Mouse (Mus musculus) neural tube, embryonic 13.5 days (tissue): Measurements from ENCODE around the gene Pamr1. TPM values are rescaled to one million over a fixed set of nuclear protein-coding genes. Genes with fewer than 3 reads are reported as not detected.

Experiments used
- ATAC-seq: fragments of 200-750 bp; cut with Nextera tagmentation; 2 replicates; pipeline ENCODE4 v1.8.0; 2017; ENCODE audit warnings: low read depth, mild to moderate bottlenecking, moderate TSS enrichment, moderate library complexity
- H3K27ac ChIP-seq: fragments of 300-500 bp; sonication (generic); replicated peaks from 2 replicates; pipeline ENCODE4 v1.5.1; 2015; ENCODE audit warnings: moderate library complexity, mild to moderate bottlenecking, inconsistent platforms
- H3K27me3 ChIP-seq: fragments of 300-500 bp; sonication (generic); 2 replicates; pipeline ENCODE4 v1.6.1; 2015; ENCODE audit warnings: mild to moderate bottlenecking, inconsistent platforms
- H3K36me3 ChIP-seq: fragments of 300-500 bp; sonication (generic); 2 replicates; pipeline ENCODE4 v1.6.1; 2015; ENCODE audit warnings: mild to moderate bottlenecking, inconsistent platforms
- H3K4me1 ChIP-seq: fragments of 300-500 bp; sonication (generic); replicated peaks from 2 replicates; pipeline ENCODE4 v1.6.1; 2015; ENCODE audit warnings: inconsistent platforms
- H3K4me2 ChIP-seq: fragments of 300-500 bp; sonication (generic); 2 replicates; pipeline ENCODE4 v1.6.1; 2015; ENCODE audit warnings: inconsistent platforms, mild to moderate bottlenecking, moderate library complexity
- H3K4me3 ChIP-seq: fragments of 300-500 bp; sonication (generic); 2 replicates; pipeline ENCODE4 v1.5.1; 2015; ENCODE audit warnings: mild to moderate bottlenecking, inconsistent platforms
- H3K9ac ChIP-seq: fragments of 300-500 bp; sonication (generic); 2 replicates; pipeline ENCODE4 v1.6.1; 2015; ENCODE audit warnings: moderate library complexity, mild to moderate bottlenecking, inconsistent platforms
- H3K9me3 ChIP-seq: fragments of 300-500 bp; sonication (generic); 2 replicates; pipeline ENCODE4 v1.6.1; 2016; ENCODE audit warnings: inconsistent platforms
- WGBS: fragments of 180-500 bp; shearing (Covaris S2); methylation state at CpG from one replicate; pipeline ENCODE4 v1.1.7; 2015; 5-methylcytosine and 5-hydroxymethylcytosine counted together
- polyA plus RNA-seq: library from polyadenylated mRNA; unstranded; fragments of >200 nt; fragmentation: Nextera tagmentation; extraction: Ambion mirVana; gene quantifications from 2 replicates; pipeline ENCODE4 v1.2.1, GENCODE M21; 2015

Gene Pamr1
- polyA plus RNA-seq, 1 experiment from 2014 or later: 6.3 TPM

DNA sequence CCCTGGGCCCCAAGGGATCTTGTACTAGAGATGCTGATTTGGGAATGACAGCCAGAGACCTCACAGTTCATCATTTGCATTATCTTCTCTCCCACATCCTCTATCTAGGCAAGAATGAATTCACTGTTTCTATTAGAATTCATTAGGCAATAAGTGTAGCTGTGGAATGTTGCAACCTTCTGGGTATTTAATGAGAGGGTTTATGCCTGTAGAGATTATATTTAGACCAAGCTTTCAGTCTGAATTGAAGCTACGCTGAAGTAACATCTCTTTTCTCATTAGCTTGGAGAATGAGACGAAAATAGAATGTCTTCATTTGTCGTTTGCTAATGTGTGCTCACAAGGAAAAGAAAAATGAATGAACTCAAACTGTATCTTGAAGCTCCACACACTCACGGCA is 100.5 kb downstream of the Pamr1 start:
- H3K4me2 ChIP-seq: no peak overlapping the region
- no peaks in the 10 kb centered on the region for H3K27me3 ChIP-seq
- H3K27ac ChIP-seq: no peak overlapping the region
- H3K4me1 ChIP-seq: peaks cover 5% of the 10 kb centered on the region; the same call in 1 of the 2 replicates
- no peaks in the 10 kb centered on the region for H3K9me3 ChIP-seq
- H3K36me3 ChIP-seq: no peaks in the 10 kb centered on the region
- no peak overlapping the region for H3K9ac ChIP-seq
- no peak for ATAC-seq
- no peak overlapping the region for H3K4me3 ChIP-seq
- 85% methylated on average over 4 of the region's 4 CpGs for WGBS

GRCm38 (mm10) chr2:102655966-102656725 is 106.3 kb downstream of the Pamr1 start:
- Histone ChIP-seq H3K4me3 (no peak overlapping the region), H3K27ac (peak overlapping the region; percentile 65)
- WGBS: 15% methylated on average over 8 of the region's 8 CpGs

DNA sequence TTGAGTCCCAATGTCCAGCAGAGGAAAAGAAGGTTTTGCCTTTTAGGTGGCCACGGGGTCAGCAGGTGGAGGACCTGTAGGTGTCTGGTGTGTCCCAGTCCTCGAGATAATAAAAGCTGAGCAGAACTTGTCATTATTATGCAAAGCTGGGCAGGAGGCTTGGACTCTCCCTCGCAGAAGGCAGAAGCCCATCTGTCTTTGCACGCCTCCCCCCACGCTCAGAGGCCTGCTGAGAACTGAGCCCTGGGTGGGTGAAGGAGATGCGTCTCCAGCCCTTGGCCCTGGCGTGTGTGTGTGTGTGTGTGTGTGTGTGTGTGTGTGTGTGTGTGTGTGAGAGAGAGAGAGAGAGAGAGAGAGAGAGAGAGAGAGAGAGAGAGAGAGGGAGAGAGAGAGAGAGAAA is 107.9 kb downstream of the Pamr1 start:
- Histone ChIP-seq H3K36me3 (no peaks in the 10 kb centered on the region), H3K27ac (peak overlapping the region; percentile 96), H3K4me3 (peak overlapping the region; percentile 77), H3K4me2 (peak overlapping the region; percentile 87), H3K4me1 (peaks cover 62% of the 10 kb centered on the region), H3K9me3 (no peaks in the 10 kb centered on the region), H3K9ac (peak overlapping the region; percentile 96), H3K27me3 (peaks cover 6% of the 10 kb centered on the region)
- 0% methylated on average over 6 of the region's 7 CpGs for WGBS
- peak; percentile 36; the same call in 1 of the 2 replicates for ATAC-seq

More at GRCm38 (mm10) chr2:102655966-102656725, 106.3 kb downstream of the Pamr1 start:
- Histone ChIP-seq H3K4me2 (no peak overlapping the region), H3K9ac (no peak overlapping the region), H3K36me3 (no peaks in the 10 kb centered on the region), H3K27me3 (peaks cover 6% of the 10 kb centered on the region), H3K4me1 (peaks cover 46% of the 10 kb centered on the region), H3K9me3 (no peaks in the 10 kb centered on the region)
- peak; percentile 32; the same call in 1 of the 2 replicates for ATAC-seq

DNA sequence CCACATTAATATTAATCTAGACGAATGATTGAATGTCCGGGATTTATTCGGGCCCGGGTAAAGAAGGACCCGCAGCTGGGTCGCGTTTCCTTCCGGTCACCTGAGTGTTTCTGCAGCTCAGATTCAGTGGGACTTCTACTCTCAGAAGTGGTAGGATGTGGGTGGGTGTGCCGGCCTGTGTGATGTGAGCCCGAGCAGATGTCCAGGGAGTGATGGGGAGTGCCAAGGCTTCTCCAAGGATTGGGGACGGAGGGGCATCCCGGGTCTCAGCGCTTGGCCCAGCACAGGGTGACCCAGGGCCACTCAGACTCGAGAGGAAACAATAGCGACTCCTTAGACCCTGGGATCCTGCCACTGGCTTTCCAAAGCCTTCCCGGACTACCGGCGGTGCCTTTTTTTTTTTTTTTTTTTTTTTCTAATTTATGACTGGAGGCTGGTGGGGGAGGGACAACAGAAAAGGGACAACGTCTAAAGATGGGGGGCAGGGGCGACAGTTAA is 108.4 kb downstream of the Pamr1 start, which contains the start of gene Slc1a2:
Slc1a2 (plus strand) TSS at position 497 of the 498 bp plus-strand sequence.
- WGBS: under 1% methylated on average over 20 of the region's 20 CpGs
- Histone ChIP-seq H3K9me3 (no peaks in the 10 kb centered on the region), H3K27me3 (peaks cover 6% of the 10 kb centered on the region), H3K27ac (peak within 1 kb of the TSS; percentile 96), H3K36me3 (no peaks in the 10 kb centered on the region), H3K4me3 (peak within 1 kb of the TSS; percentile 77), H3K4me1 (peaks cover 67% of the 10 kb centered on the region), H3K9ac (peak within 1 kb of the TSS; percentile 96), H3K4me2 (peak within 1 kb of the TSS; percentile 87)
- peak; percentile 59 for ATAC-seq

DNA sequence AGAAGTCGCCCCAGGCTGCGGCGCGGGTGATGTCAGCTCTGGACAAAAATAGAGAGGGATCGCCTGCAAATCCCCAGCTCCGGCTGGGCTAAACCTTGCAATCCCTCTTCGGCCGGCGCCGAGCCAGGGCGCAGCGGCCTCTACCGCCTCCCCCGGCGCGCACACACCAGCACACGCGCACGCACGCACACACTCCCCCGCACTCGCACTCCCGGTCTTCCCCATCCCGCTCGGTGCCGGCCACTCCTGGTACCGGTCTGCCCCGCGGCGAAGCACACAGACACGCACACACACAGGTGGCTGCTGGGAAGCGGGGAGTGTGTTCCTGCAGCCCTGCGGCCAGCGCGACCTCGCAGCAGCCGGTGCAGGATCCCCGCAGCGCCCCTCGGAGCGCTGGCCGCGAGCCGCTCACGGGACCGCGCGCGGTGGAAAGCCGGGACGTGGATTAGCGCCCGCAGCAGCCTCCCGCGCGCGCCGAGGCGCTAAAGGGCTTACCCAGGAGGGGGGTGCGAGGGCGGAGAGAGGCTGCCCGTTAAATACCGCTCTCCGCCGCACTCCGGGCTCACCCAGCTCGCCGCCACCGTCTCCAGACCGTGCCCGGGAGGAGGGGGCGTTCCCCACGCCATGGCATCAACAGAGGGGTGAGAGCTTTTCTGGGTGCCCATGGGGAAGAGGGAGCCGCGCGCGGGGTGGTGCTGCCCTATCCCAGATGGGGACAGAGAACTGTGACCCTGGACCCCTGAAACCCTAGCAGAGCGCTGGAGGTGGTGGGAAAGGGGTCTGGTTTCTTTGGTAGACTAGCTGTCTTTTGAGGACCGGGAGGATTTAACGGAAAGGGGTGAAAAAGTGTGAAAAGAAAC is 109.1 kb downstream of the Pamr1 start:
- H3K36me3 ChIP-seq: no peaks in the 10 kb centered on the region
- WGBS: under 1% methylated on average over 80 of the region's 80 CpGs
- peak; percentile 83 for ATAC-seq
- peak overlapping the region; percentile 96 for H3K9ac ChIP-seq
- H3K4me3 ChIP-seq: peak overlapping the region; percentile 77
- peaks cover 6% of the 10 kb centered on the region for H3K27me3 ChIP-seq
- H3K27ac ChIP-seq: peak overlapping the region; percentile 96
- H3K4me2 ChIP-seq: peak overlapping the region; percentile 87
- peaks cover 73% of the 10 kb centered on the region for H3K4me1 ChIP-seq
- no peaks in the 10 kb centered on the region for H3K9me3 ChIP-seq

- peak overlapping the region; percentile 96 for H3K9ac ChIP-seq
- H3K4me1 ChIP-seq: peaks cover 79% of the 10 kb centered on the region
- H3K9me3 ChIP-seq: no peaks in the 10 kb centered on the region
- H3K4me3 ChIP-seq: peak overlapping the region; percentile 77
- H3K36me3 ChIP-seq: no peaks in the 10 kb centered on the region
- peak overlapping the region; percentile 87 for H3K4me2 ChIP-seq
- H3K27ac ChIP-seq: peak overlapping the region; percentile 96
- under 1% methylated on average over 10 of the region's 10 CpGs for WGBS
- peak; percentile 32; the same call in 1 of the 2 replicates for ATAC-seq
- peaks cover 6% of the 10 kb centered on the region for H3K27me3 ChIP-seq
These were observed 109.7 kb downstream of the Pamr1 start for GRCm38 (mm10) chr2:102659521-102659830.

DNA sequence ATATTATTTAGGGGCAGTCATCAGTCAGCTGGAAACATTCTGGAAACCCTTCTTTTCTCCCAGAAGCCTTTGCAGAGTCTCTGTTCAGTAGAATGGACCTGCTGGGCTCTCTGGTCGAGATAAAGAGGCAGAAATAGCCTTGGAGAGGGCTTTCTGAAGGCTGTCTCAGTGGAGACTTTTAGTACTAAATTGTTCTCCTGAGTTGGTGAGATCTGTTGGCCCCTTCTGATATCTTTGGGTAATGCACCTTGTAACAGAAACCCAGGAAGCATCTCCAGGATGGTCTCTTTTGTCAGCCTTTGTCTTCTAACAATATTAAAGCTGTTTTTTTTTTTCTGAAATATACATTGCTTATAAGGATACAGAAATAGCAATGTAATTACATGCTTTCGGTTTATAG is 111.2 kb downstream of the Pamr1 start:
- Histone ChIP-seq H3K27me3 (peaks cover 6% of the 10 kb centered on the region), H3K4me3 (peak overlapping the region; percentile 77), H3K9me3 (no peaks in the 10 kb centered on the region), H3K4me2 (peak overlapping the region; percentile 87), H3K27ac (peak overlapping the region; percentile 96), H3K4me1 (peaks cover 75% of the 10 kb centered on the region), H3K9ac (peak overlapping the region; percentile 96), H3K36me3 (no peaks in the 10 kb centered on the region)
- ATAC-seq: no peak
- WGBS: 30% methylated on average over 2 of the region's 2 CpGs

GRCm38 (mm10) chr2:102662911-102663310 is 113.1 kb downstream of the Pamr1 start:
- H3K9me3 ChIP-seq: no peaks in the 10 kb centered on the region
- peaks cover 68% of the 10 kb centered on the region for H3K4me1 ChIP-seq
- H3K27me3 ChIP-seq: peaks cover 6% of the 10 kb centered on the region
- H3K9ac ChIP-seq: peak overlapping the region; percentile 96
- WGBS: 30% methylated on average over 9 of the region's 9 CpGs
- no peaks in the 10 kb centered on the region for H3K36me3 ChIP-seq
- H3K4me2 ChIP-seq: peak overlapping the region; percentile 87
- peak overlapping the region; percentile 96 for H3K27ac ChIP-seq
- peak; percentile 10; the same call in 1 of the 2 replicates for ATAC-seq
- peak overlapping the region; percentile 15; the same call in 1 of the 2 replicates for H3K4me3 ChIP-seq

DNA sequence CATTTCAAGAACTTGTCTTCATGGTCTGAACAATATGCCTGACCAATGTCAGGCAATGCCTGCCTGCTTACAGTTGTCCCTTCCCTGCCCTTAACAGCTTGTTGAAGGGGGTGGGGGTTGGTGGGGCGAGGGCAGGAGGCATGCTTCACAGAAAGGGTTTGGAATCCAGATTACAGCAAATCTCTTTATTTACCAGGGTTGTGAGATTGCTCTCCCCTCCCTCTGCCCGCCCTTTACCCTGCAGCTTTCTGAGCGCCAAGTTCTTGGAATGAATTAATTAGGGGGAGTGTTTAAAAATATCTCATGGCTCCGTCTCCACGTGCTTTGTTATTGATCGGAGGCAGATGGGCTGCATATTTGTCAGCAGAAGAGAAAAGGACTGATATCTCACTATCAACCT is 113.5 kb downstream of the Pamr1 start:
- Histone ChIP-seq H3K9me3 (no peaks in the 10 kb centered on the region), H3K27ac (peak overlapping the region; percentile 96), H3K4me1 (peaks cover 67% of the 10 kb centered on the region), H3K36me3 (no peaks in the 10 kb centered on the region), H3K4me2 (peak overlapping the region; percentile 87), H3K27me3 (peaks cover 6% of the 10 kb centered on the region), H3K4me3 (peak overlapping the region; percentile 15), H3K9ac (peak overlapping the region; percentile 96)
- WGBS: 15% methylated on average over 6 of the region's 6 CpGs
- no peak for ATAC-seq

- Histone ChIP-seq H3K36me3 (no peaks in the 10 kb centered on the region), H3K9ac (peak overlapping the region; percentile 42), H3K27me3 (peaks cover 6% of the 10 kb centered on the region), H3K4me2 (peak overlapping the region; percentile 87), H3K9me3 (no peaks in the 10 kb centered on the region), H3K4me1 (peaks cover 71% of the 10 kb centered on the region), H3K27ac (peak overlapping the region; percentile 96), H3K4me3 (0 out of 2 replicates have a peak overlapping the region, but pooled peaks have one; percentile 15)
- ATAC-seq: no peak
- 35% methylated on average over 3 of the region's 3 CpGs for whole genome bisulfite sequencing
These were observed 114.1 kb downstream of the Pamr1 start for GRCm38 (mm10) chr2:102663865-102664264.

- ATAC-seq: no peak
- peaks cover 47% of the 10 kb centered on the region for H3K4me1 ChIP-seq
- no peaks in the 10 kb centered on the region for H3K36me3 ChIP-seq
- H3K27me3 ChIP-seq: no peaks in the 10 kb centered on the region
- peak overlapping the region; percentile 11; the same call in 1 of the 2 replicates for H3K27ac ChIP-seq
- no peak overlapping the region for H3K9ac ChIP-seq
- H3K4me2 ChIP-seq: no peak overlapping the region
- no peaks in the 10 kb centered on the region for H3K9me3 ChIP-seq
- WGBS: 77% methylated on average over 6 of the region's 6 CpGs
- H3K4me3 ChIP-seq: no peak overlapping the region
These were observed 118.2 kb downstream of the Pamr1 start for GRCm38 (mm10) chr2:102667981-102668380.

DNA sequence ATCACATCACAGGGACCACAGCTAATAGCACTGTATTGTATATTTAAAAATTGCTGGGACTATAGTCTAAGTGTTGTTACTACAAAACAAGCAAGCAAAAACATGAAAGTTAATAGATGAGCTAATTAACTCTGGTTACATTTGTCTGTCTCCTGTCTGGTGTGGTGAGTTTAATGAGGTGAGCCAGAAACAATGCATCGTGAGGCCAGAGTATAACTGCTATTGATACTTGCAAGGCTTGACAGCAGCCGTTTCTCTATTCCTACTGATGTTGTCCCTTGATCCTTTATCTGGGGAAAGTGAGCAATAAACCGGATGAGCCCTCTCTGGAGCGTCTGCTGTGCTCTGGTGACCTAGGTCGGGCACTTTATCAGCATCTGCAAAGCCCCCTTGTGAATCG is 119.8 kb downstream of the Pamr1 start:
- Histone ChIP-seq H3K36me3 (no peaks in the 10 kb centered on the region), H3K4me3 (no peak overlapping the region), H3K9ac (no peak overlapping the region), H3K4me2 (no peak overlapping the region), H3K9me3 (no peaks in the 10 kb centered on the region), H3K4me1 (peaks cover 47% of the 10 kb centered on the region), H3K27ac (no peak overlapping the region), H3K27me3 (no peaks in the 10 kb centered on the region)
- whole genome bisulfite sequencing: 11% methylated on average over 6 of the region's 6 CpGs
- no peak for ATAC-seq
